In the genomic region with DNA sequence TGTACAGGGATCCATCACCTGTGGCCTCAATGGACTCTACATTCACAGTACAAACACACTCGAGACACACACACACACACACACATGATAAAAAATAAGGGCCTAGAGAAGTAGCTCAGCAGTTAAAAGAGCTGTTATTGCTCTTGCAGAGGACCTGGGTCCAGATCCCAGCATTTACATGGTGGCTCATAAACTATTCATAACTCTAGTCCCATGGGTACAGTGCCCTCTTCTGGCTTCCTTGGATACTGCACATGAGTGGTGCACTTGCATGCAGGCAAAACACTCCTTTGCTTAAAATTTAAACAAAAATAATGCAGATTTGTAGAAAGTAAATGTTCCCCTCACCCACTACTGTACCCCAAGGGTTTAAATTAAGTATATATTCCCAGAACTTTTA, we compare ENCODE assay signal across 13 mouse cellular contexts. TPM values are rescaled to one million over a fixed set of nuclear protein-coding genes. Genes with fewer than 3 reads are reported as not detected.
A peak's percentile ranks its signal among the peaks of the same experiment; 100 is the strongest.
DNase-seq lines count a peak whose midpoint lies in the region; ATAC-seq and TF ChIP-seq lines count a peak whose summit lies in the region.
"Had no signal": no experiment of that assay in that cellular context is flagged by ENCODE, and none has a peak within 500 bp of the region (broad histone marks: within the 10 kb centered on the region; RNA-seq: fewer than 3 reads in every experiment).

No protein-coding gene starts in this region.

- intact Hi-C loops in heart, adult 2 months (cut with DNase I): no loop called here
- intact Hi-C loops in heart, postnatal 36 days (cut with DNase I): no loop called here

- H3K79me2 ChIP-seq in heart, adult 2 months (replicated peaks; ENCODE audit: control insufficient read depth, insufficient read depth, low read length): no peaks in the 10 kb centered on the region

- 87% methylated on average over 1 of the region's 1 CpGs for WGBS in heart, adult 2 months

- ATAC-seq in common myeloid progenitor, adult 5-6 weeks (replicated peaks; ENCODE audit: low read depth, poor library complexity, severe bottlenecking): peak; percentile 61
- ATAC-seq: intestine, embryonic 16.5 days had no signal

- H3K4me3 ChIP-seq in heart, adult 2 months: no peak overlapping the region
- H3K4me3 ChIP-seq: embryonic facial prominence, embryonic 13.5 days; limb, embryonic 13.5 days had no signal

- H3K27ac ChIP-seq in heart, adult 2 months: no peak overlapping the region
- H3K27ac ChIP-seq: embryonic facial prominence, embryonic 13.5 days; limb, embryonic 13.5 days had no signal

- H3K9ac ChIP-seq in heart, adult 2 months (ENCODE audit: low read depth, low read length): no peak overlapping the region
- H3K9ac ChIP-seq: embryonic facial prominence, embryonic 13.5 days; limb, embryonic 13.5 days had no signal

- H3K27me3 ChIP-seq in heart, adult 2 months (ENCODE audit: control insufficient read depth, insufficient read depth, low read length): no peaks in the 10 kb centered on the region
- H3K27me3 ChIP-seq: embryonic facial prominence, embryonic 13.5 days; limb, embryonic 13.5 days had no signal

- no peaks in the 10 kb centered on the region for H3K4me1 ChIP-seq in heart, adult 2 months (ENCODE audit: control insufficient read depth, insufficient read depth, low read length)
- H3K4me1 ChIP-seq: embryonic facial prominence, embryonic 13.5 days; limb, embryonic 13.5 days had no signal

- H3K36me3 ChIP-seq in heart, adult 2 months (ENCODE audit: control insufficient read depth, insufficient read depth, low read length): no peaks in the 10 kb centered on the region

- TF ChIP-seq EP300 in heart, adult 2 months (IDR thresholded peaks at IDR 0.05; ENCODE audit: insufficient read depth, low read depth, low read length): no peak

- no peak for DNase-seq in heart, adult 2 months
- DNase-seq in heart, postnatal 36 days: no peak
- DNase-seq in thymus, postnatal 0 days (ENCODE audit: low spot score): peak; percentile 14
- no peak for DNase-seq in thymus, postnatal 25 days
- DNase-seq in testis, postnatal 10 days (ENCODE audit: low spot score): no peak
- DNase-seq in adrenal gland, postnatal 36 days: no peak
- no peak for DNase-seq in right cerebral cortex, postnatal 10 days (ENCODE audit: low spot score in 2 of 2)
- DNase-seq: gastrocnemius, postnatal 36 days; spleen, adult 18-20 months had no signal

- peak; percentile 51 for TF ChIP-seq CTCF in heart, adult 2 months (IDR thresholded peaks at IDR 0.05)

- no peak for TF ChIP-seq POLR2A in heart, adult 2 months (IDR thresholded peaks at IDR 0.05; ENCODE audit: insufficient read depth, low read depth, low read length)

RNA-seq across cellular contexts. Expression of a gene that starts 8.7 kb away (rescaled TPM):
- not detected for total RNA-seq in heart, adult 2 months (2021)
- polyA plus RNA-seq in heart, adult 2 months (2012; rRNA removed): not detected in 2 replicates
- not detected for total RNA-seq in heart, postnatal 36 days (2021)
- 0.17 and 0.47 TPM in 2 replicates for polyA plus RNA-seq in thymus, postnatal 0 days (2015; fragmentation: Nextera tagmentation; extraction: Ambion mirVana)
- not detected in 2 replicates for total RNA-seq in common myeloid progenitor, adult 5-6 weeks (2017)
- total RNA-seq in adrenal gland, postnatal 36 days (2021): not detected
- total RNA-seq: gastrocnemius, postnatal 36 days had no signal

RNA-seq across cellular contexts. Expression of a gene that starts 11.5 kb away (rescaled TPM):
- total RNA-seq in heart, adult 2 months (2021): not detected
- polyA plus RNA-seq in heart, adult 2 months (2012; rRNA removed): not detected in 2 replicates
- total RNA-seq in heart, postnatal 36 days (2021): not detected
- polyA plus RNA-seq in thymus, postnatal 0 days (2015; fragmentation: Nextera tagmentation; extraction: Ambion mirVana): not detected in 2 replicates
- not detected in 2 replicates for total RNA-seq in common myeloid progenitor, adult 5-6 weeks (2017)
- total RNA-seq in adrenal gland, postnatal 36 days (2021): not detected
- total RNA-seq: gastrocnemius, postnatal 36 days had no signal
- polyA plus RNA-seq: embryonic facial prominence, embryonic 13.5 days; intestine, embryonic 16.5 days; limb, embryonic 13.5 days had no signal

RNA-seq across cellular contexts. Expression of a gene that starts 34.8 kb away (rescaled TPM):
- 100 to 1,000 TPM; 161 to 168 TPM for total RNA-seq in heart, adult 2 months (2021)
- polyA plus RNA-seq in heart, adult 2 months (2012; rRNA removed): 74.6 and 167 TPM in 2 replicates
- total RNA-seq in heart, postnatal 36 days (2021): 100 to 1,000 TPM; 172 to 180 TPM
- 255 and 259 TPM in 2 replicates for polyA plus RNA-seq in thymus, postnatal 0 days (2015; fragmentation: Nextera tagmentation; extraction: Ambion mirVana)
- 49.9 and 59.7 TPM in 2 replicates for total RNA-seq in common myeloid progenitor, adult 5-6 weeks (2017)
- total RNA-seq in adrenal gland, postnatal 36 days (2021): 100 to 1,000 TPM; 118 to 136 TPM
